Mouse (Mus musculus): Measurements from ENCODE around the gene Tubb2a. TPM values are rescaled to one million over a fixed set of nuclear protein-coding genes. Genes with fewer than 3 reads are reported as not detected.

Tubb2a gene
- total RNA-seq (2021) = 1,000 to 10,000 TPM; 1,288 to 1,354 TPM

- peak; percentile 91 to 97 for DNase-seq (ENCODE audit: extremely low spot score in 1 of 2, low spot score in 1 of 2)
These were observed at the start of gene Tubb2a for GRCm38 (mm10) chr13:34077492-34078271. Gene Tubb2a, minus strand, starts transcription at chr13:34078007.

DNA sequence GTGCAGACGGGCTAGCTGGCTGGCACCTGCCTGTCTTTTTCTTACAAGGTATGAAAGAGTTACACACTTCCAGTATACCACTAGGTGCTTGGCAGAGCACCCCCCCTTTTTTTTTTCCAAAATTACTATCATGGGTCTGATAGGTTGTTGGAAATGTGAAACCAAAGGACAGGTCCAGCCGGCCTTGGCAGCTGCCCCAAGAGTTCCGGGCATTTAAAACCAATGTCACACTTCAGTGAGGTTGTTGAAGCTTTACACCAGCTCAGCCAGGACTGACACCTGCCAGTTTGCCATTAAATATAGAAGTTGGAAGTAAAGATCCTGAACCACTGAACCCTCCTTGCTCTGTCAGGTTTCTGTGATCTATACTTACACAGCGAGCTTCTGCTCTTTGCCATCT, 47.9 kb upstream of the Tubb2a start:
- DNase-seq (ENCODE audit: extremely low spot score in 1 of 2, low spot score in 1 of 2) = no peak

GRCm38 (mm10) chr13:34120536-34120935, 42.7 kb upstream of the Tubb2a start:
- DNase-seq (ENCODE audit: extremely low spot score in 1 of 2, low spot score in 1 of 2) = no peak

GRCm38 (mm10) chr13:34119406-34119805, 41.6 kb upstream of the Tubb2a start:
- no peak for DNase-seq (ENCODE audit: extremely low spot score in 1 of 2, low spot score in 1 of 2)

DNA sequence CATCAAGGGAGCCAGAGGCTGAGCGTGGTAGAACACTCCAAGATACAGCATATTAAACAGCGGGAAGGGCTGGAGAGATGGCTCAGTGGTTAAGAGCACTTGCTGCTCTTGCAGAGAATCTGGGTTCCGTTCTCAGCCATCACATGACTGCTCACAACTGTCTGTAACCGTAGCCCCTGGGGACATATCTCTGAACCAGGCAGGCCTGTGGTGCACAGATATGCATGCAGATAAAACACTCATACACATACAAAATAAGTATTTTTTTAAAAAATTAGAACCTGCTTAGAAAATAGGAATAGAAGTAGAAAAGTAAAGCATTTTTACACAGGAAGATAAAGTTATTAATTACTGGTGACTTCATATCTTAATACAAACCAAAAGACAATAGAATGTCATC, 41.0 kb upstream of the Tubb2a start:
- no peak for DNase-seq (ENCODE audit: extremely low spot score in 1 of 2, low spot score in 1 of 2)

DNA sequence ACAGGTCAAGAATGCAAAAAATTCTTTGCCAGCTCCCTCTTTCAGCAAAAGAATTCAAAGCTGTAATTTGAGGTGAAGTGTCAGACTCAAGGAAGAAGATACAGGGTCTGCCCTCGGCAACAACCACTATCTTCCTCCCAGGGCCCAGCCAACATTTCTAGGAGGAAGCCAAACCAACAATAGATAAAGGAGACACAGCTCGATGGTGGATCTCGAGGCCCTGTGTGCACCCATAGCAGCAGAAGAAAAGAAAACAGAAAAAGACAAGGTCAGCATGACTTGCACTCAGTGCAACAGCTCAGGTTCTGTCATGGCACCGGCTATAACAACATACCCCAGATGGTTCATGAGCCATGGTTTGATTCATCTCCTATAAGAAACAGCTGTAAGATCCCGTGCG, 38.7 kb upstream of the Tubb2a start:
- no peak for DNase-seq (ENCODE audit: extremely low spot score in 1 of 2, low spot score in 1 of 2)

- DNase-seq (ENCODE audit: extremely low spot score in 1 of 2, low spot score in 1 of 2) = no peak
These were observed 36.8 kb upstream of the Tubb2a start for GRCm38 (mm10) chr13:34114654-34115053.

- no peak for DNase-seq (ENCODE audit: extremely low spot score in 1 of 2, low spot score in 1 of 2)
These were observed 35.3 kb upstream of the Tubb2a start for GRCm38 (mm10) chr13:34113086-34113485.

DNA sequence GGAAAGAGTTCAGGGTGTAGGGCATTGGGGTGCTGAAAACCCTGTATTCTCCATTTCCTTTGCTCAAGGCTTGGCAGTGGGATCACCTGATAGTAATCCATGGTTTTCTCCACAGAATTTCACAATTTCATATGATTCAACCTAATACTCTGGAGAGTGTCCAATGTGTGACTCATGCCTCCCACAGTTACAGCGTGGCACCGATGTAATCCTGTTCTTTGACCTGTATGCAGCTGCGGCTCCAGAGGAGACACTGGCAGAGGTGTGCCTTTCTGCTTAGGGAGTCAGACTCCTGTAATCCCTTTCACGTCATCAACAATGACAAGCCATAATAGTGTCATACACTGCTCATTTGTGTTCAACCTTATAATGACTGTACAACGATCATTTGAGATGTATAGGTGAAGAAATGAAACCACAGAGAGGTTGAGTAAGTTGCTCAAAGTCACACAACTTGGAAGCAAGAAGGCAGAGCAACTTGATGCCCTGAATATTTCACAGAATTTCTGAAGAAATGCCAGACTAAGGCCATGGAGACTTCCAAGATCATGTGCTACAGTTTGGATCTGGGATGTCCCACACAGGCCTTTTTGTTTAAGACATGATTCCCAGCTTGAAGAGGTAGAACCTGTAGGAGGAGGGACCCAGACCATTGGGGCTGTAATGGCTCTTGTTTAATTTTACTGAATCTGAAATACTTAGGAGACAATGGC, 34.7 kb upstream of the Tubb2a start:
- DNase-seq (ENCODE audit: extremely low spot score in 1 of 2, low spot score in 1 of 2) = no peak

DNA sequence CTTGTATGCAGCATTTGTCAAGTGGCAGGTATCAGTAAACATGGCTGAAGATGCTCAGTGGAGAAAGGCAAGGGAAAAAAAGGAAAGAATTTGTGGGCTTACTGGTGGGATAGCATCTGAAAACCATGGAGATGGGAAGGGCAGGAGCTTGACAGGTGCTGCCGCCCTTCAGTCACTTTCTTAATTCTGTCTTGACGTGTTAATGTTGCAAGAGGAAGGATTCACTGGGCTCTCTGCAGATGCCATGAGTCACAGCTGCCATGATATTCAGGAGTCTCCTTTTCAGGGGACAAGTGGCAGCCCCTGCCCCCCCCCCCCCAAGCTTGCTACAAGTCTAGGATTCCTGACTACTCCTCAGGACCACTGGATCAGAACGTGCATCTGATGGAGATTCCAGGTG, 34.1 kb upstream of the Tubb2a start:
- no peak for DNase-seq (ENCODE audit: extremely low spot score in 1 of 2, low spot score in 1 of 2)

DNA sequence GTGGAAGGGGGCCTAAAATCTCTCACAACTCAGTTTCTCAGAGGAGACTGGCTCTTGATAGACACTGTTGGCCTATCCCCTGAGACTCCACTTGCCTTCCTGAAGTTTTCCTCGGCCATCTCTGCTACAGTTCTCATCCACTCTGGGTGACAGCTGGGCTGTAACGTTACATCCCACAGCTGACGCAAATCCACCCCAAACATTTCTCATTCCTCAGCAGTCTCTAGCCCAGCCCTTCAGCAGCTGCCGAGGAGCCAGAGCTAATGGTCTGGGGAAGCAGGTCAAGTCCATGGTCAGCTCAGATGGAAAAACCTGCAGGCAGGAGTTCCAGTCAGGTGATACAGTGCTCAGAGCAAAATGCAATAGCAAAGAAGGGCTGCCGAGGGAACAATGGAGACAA, 33.2 kb upstream of the Tubb2a start:
- no peak for DNase-seq (ENCODE audit: extremely low spot score in 1 of 2, low spot score in 1 of 2)

GRCm38 (mm10) chr13:34109677-34110058, 31.9 kb upstream of the Tubb2a start:
- DNase-seq (ENCODE audit: extremely low spot score in 1 of 2, low spot score in 1 of 2) = no peak

DNA sequence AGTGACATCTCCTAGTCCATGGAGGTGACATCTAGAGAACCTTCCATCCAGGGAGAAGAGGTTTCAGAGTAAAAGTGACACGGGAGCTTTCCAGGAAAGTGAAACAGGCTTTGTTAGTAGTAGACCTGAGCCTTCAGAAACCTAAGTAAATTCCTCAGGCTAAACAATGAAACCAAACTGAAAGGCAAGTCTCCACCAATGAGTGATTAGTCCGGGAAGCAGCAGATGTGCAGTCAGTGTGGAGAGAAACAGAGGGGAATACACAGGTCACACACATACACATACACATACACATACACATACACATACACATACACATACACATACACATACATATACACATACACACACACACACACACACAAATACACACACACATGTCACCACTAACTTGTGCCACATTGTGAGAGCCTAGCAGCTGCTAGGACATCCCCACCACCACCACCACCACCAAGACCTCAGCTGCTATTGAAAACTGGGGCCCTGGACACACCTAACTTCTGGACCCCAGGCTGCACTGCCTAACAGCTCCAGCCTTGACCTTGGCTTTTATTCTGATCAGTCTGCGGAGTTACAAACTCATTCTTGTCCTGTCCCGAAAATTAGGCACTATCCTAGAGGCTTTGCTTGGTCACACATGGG, 31.3 kb upstream of the Tubb2a start:
- DNase-seq (ENCODE audit: extremely low spot score in 1 of 2, low spot score in 1 of 2) = no peak

- no peak for DNase-seq (ENCODE audit: extremely low spot score in 1 of 2, low spot score in 1 of 2)
These were observed 29.2 kb upstream of the Tubb2a start for GRCm38 (mm10) chr13:34106999-34107398.

- DNase-seq (ENCODE audit: extremely low spot score in 1 of 2, low spot score in 1 of 2) = no peak
These were observed 28.4 kb upstream of the Tubb2a start for GRCm38 (mm10) chr13:34106256-34106655.

- DNase-seq (ENCODE audit: extremely low spot score in 1 of 2, low spot score in 1 of 2) = no peak
These were observed 27.6 kb upstream of the Tubb2a start for GRCm38 (mm10) chr13:34105364-34105763.

- no peak for DNase-seq (ENCODE audit: extremely low spot score in 1 of 2, low spot score in 1 of 2)
These were observed 24.1 kb upstream of the Tubb2a start for GRCm38 (mm10) chr13:34101908-34102307.

GRCm38 (mm10) chr13:34101247-34101646, 23.4 kb upstream of the Tubb2a start:
- no peak for DNase-seq (ENCODE audit: extremely low spot score in 1 of 2, low spot score in 1 of 2)

DNA sequence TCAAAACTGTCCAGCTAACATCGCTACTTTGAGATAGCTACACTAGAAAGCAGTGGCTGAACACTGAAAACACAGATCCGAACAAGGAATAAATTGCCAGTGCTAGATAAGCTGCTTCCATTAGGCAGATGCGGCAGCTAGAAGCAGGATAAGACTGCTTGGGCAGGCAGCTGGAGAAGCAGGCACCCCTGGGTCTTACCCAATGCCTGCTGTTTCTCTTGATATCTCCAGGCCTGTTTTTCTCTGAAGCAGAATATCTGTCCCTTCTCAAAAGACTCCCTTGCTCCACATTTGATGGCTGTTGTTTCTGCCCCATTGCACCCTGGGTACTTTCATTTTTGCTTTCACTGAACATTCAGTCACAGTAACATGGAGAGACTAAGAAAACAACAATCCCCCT, 22.9 kb upstream of the Tubb2a start:
- DNase-seq (ENCODE audit: extremely low spot score in 1 of 2, low spot score in 1 of 2) = no peak

DNA sequence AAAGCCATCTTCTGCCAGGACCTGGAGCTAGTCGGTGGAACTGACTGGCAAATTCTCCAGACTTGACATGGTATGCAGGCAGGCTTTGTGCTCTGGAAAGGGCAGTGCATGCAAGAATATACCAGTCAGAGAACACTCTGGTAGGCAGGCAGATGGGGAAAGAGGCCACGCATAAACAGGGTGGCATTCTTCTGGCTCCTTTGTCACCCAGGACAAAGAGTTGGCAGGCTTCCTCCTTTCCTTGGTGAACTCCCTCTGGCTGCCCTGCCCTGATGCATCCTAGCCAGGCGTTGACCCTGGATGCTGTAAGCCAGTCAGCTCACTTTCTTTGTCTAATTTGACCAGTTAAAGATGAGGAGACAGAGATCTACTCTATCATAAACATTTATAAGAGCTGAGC, 19.3 kb upstream of the Tubb2a start:
- DNase-seq (ENCODE audit: extremely low spot score in 1 of 2, low spot score in 1 of 2) = no peak

- DNase-seq (ENCODE audit: extremely low spot score in 1 of 2, low spot score in 1 of 2) = no peak
These were observed 18.6 kb upstream of the Tubb2a start for GRCm38 (mm10) chr13:34096455-34096854.
